Mouse (Mus musculus): ENCODE measurements at regions not wholly inside any gene's neighbourhood (a gene's known extent, or its start where the extent isn't known, plus 50 kb on each side); places are given as distances from the start of the nearest gene placed in this dataset.

GRCm38 (mm10) chr15:21988676-21989075 lies 560.1 kb upstream of the Cdh18 start:
- Histone ChIP-seq H3K9me3 (peaks cover 14% of the 10 kb centered on the region; the same call in 1 of the 2 replicates), H3K36me3 (replicated peaks; ENCODE audit: low read length) (no peaks in the 10 kb centered on the region), H3K27me3 (replicated peaks) (no peaks in the 10 kb centered on the region), H3K4me1 (no peaks in the 10 kb centered on the region), H3K4me3 (replicated peaks) (no peak overlapping the region)
- TF ChIP-seq FLI1 (IDR thresholded peaks at IDR 0.05; ENCODE audit: low read length) (no peak), GATA1 (IDR thresholded peaks at IDR 0.05; ENCODE audit: borderline replicate concordance, low read length) (no peak)

GRCm38 (mm10) chr15:21993309-21993708 lies 555.5 kb upstream of the Cdh18 start:
- Histone ChIP-seq H3K36me3 (replicated peaks; ENCODE audit: low read length) (no peaks in the 10 kb centered on the region), H3K4me3 (replicated peaks) (peak overlapping the region; percentile 51), H3K4me1 (no peaks in the 10 kb centered on the region), H3K9me3 (peaks cover 16% of the 10 kb centered on the region; the same call in 1 of the 2 replicates), H3K27me3 (replicated peaks) (no peaks in the 10 kb centered on the region)
- TF ChIP-seq GATA1 (IDR thresholded peaks at IDR 0.05; ENCODE audit: borderline replicate concordance, low read length) (no peak), FLI1 (IDR thresholded peaks at IDR 0.05; ENCODE audit: low read length) (no peak)

- H3K9me3 ChIP-seq = peaks cover 16% of the 10 kb centered on the region; the same call in 1 of the 2 replicates
- no peak overlapping the region for H3K4me3 ChIP-seq (replicated peaks)
- no peaks in the 10 kb centered on the region for H3K36me3 ChIP-seq (replicated peaks; ENCODE audit: low read length)
- no peaks in the 10 kb centered on the region for H3K27me3 ChIP-seq (replicated peaks)
- no peak for TF ChIP-seq GATA1 (IDR thresholded peaks at IDR 0.05; ENCODE audit: borderline replicate concordance, low read length)
- TF ChIP-seq FLI1 (IDR thresholded peaks at IDR 0.05; ENCODE audit: low read length) = no peak
- H3K4me1 ChIP-seq = no peaks in the 10 kb centered on the region
Observed at GRCm38 (mm10) chr15:21995121-21995826, 553.5 kb upstream of the Cdh18 start.

GRCm38 (mm10) chr15:22019977-22020376 lies 528.8 kb upstream of the Cdh18 start:
- H3K9me3 ChIP-seq = no peaks in the 10 kb centered on the region

GRCm38 (mm10) chr15:22030215-22030614 lies 518.6 kb upstream of the Cdh18 start:
- H3K4me3 ChIP-seq (replicated peaks) = no peak overlapping the region
- H3K4me1 ChIP-seq = no peaks in the 10 kb centered on the region
- TF ChIP-seq FLI1 (IDR thresholded peaks at IDR 0.05; ENCODE audit: low read length) (no peak), GATA1 (IDR thresholded peaks at IDR 0.05; ENCODE audit: borderline replicate concordance, low read length) (no peak)
- H3K9me3 ChIP-seq = no peaks in the 10 kb centered on the region
- H3K36me3 ChIP-seq (replicated peaks; ENCODE audit: low read length) = no peaks in the 10 kb centered on the region
- no peaks in the 10 kb centered on the region for H3K27me3 ChIP-seq (replicated peaks)

More at GRCm38 (mm10) chr15:22019977-22020376, 528.8 kb upstream of the Cdh18 start:
- TF ChIP-seq GATA1 (IDR thresholded peaks at IDR 0.05; ENCODE audit: borderline replicate concordance, low read length) = no peak
- no peak for TF ChIP-seq FLI1 (IDR thresholded peaks at IDR 0.05; ENCODE audit: low read length)
- Histone ChIP-seq H3K4me3 (replicated peaks) (no peak overlapping the region), H3K27me3 (replicated peaks) (no peaks in the 10 kb centered on the region), H3K4me1 (no peaks in the 10 kb centered on the region), H3K36me3 (replicated peaks; ENCODE audit: low read length) (no peaks in the 10 kb centered on the region)

GRCm38 (mm10) chr15:22046423-22046822 lies 502.4 kb upstream of the Cdh18 start:
- Histone ChIP-seq H3K4me1 (no peaks in the 10 kb centered on the region), H3K4me3 (replicated peaks) (no peak overlapping the region), H3K9me3 (no peaks in the 10 kb centered on the region), H3K36me3 (replicated peaks; ENCODE audit: low read length) (no peaks in the 10 kb centered on the region), H3K27me3 (replicated peaks) (no peaks in the 10 kb centered on the region)
- no peak for TF ChIP-seq FLI1 (IDR thresholded peaks at IDR 0.05; ENCODE audit: low read length)
- no peak for TF ChIP-seq GATA1 (IDR thresholded peaks at IDR 0.05; ENCODE audit: borderline replicate concordance, low read length)

GRCm38 (mm10) chr15:22046877-22047478 lies 501.8 kb upstream of the Cdh18 start:
- no peaks in the 10 kb centered on the region for H3K27me3 ChIP-seq (replicated peaks)
- TF ChIP-seq GATA1 (IDR thresholded peaks at IDR 0.05; ENCODE audit: borderline replicate concordance, low read length) = no peak
- TF ChIP-seq FLI1 (IDR thresholded peaks at IDR 0.05; ENCODE audit: low read length) = no peak
- H3K4me3 ChIP-seq (replicated peaks) = no peak overlapping the region
- no peaks in the 10 kb centered on the region for H3K36me3 ChIP-seq (replicated peaks; ENCODE audit: low read length)
- no peaks in the 10 kb centered on the region for H3K9me3 ChIP-seq
- H3K4me1 ChIP-seq = no peaks in the 10 kb centered on the region

- TF ChIP-seq GATA1 (IDR thresholded peaks at IDR 0.05; ENCODE audit: borderline replicate concordance, low read length) (no peak), FLI1 (IDR thresholded peaks at IDR 0.05; ENCODE audit: low read length) (no peak)
- H3K27me3 ChIP-seq (replicated peaks) = no peaks in the 10 kb centered on the region
- H3K36me3 ChIP-seq (replicated peaks; ENCODE audit: low read length) = no peaks in the 10 kb centered on the region
- H3K9me3 ChIP-seq = no peaks in the 10 kb centered on the region
- no peak overlapping the region for H3K4me3 ChIP-seq (replicated peaks)
- no peaks in the 10 kb centered on the region for H3K4me1 ChIP-seq
Observed at GRCm38 (mm10) chr15:22086856-22087255, 462.0 kb upstream of the Cdh18 start.

GRCm38 (mm10) chr15:22121746-22122145 lies 427.1 kb upstream of the Cdh18 start:
- H3K27me3 ChIP-seq (replicated peaks) = no peaks in the 10 kb centered on the region
- no peak overlapping the region for H3K4me3 ChIP-seq (replicated peaks)
- no peaks in the 10 kb centered on the region for H3K36me3 ChIP-seq (replicated peaks; ENCODE audit: low read length)
- no peak for TF ChIP-seq FLI1 (IDR thresholded peaks at IDR 0.05; ENCODE audit: low read length)
- no peak for TF ChIP-seq GATA1 (IDR thresholded peaks at IDR 0.05; ENCODE audit: borderline replicate concordance, low read length)
- no peaks in the 10 kb centered on the region for H3K4me1 ChIP-seq
- H3K9me3 ChIP-seq = no peaks in the 10 kb centered on the region

GRCm38 (mm10) chr15:22151894-22152494 lies 396.8 kb upstream of the Cdh18 start:
- Histone ChIP-seq H3K4me1 (no peaks in the 10 kb centered on the region), H3K4me3 (replicated peaks) (no peak overlapping the region), H3K36me3 (replicated peaks; ENCODE audit: low read length) (no peaks in the 10 kb centered on the region), H3K9me3 (no peaks in the 10 kb centered on the region), H3K27me3 (replicated peaks) (no peaks in the 10 kb centered on the region)
- TF ChIP-seq GATA1 (IDR thresholded peaks at IDR 0.05; ENCODE audit: borderline replicate concordance, low read length) (no peak), FLI1 (IDR thresholded peaks at IDR 0.05; ENCODE audit: low read length) (no peak)

All from megakaryocyte, embryonic 14.5 days (primary cell).